Mouse (Mus musculus) kidney, embryonic 14.5 days (tissue): Measurements from ENCODE around the gene B130006D01Rik. TPM values are rescaled to one million over a fixed set of nuclear protein-coding genes. Genes with fewer than 3 reads are reported as not detected.
A peak's percentile ranks its signal among the peaks of the same experiment; 100 is the strongest.

Experiments used
- ATAC-seq: fragments of 200-750 bp; cut with Nextera tagmentation; 2 replicates; pipeline ENCODE4 v1.8.0; 2017; ENCODE audit warnings: moderate number of reproducible peaks, mild to moderate bottlenecking, moderate TSS enrichment, moderate library complexity; ENCODE audit not compliant: low FRiP score, low TSS enrichment
- H3K27ac ChIP-seq: fragments of 300-500 bp; sonication (generic); 2 replicates; pipeline ENCODE4 v1.5.1; 2014; ENCODE audit warnings: low read depth, mild to moderate bottlenecking, low read length, moderate library complexity, mixed read lengths
- H3K27me3 ChIP-seq: fragments of 300-500 bp; sonication (generic); 2 replicates; pipeline ENCODE4 v1.6.1; 2014; ENCODE audit warnings: mild to moderate bottlenecking, low read length; ENCODE audit not compliant: control insufficient read depth, insufficient read depth
- H3K36me3 ChIP-seq: fragments of 300-500 bp; sonication (generic); 2 replicates; pipeline ENCODE4 v1.6.1; 2014; ENCODE audit warnings: low read length, mixed read lengths; ENCODE audit not compliant: control insufficient read depth, insufficient read depth
- H3K4me1 ChIP-seq: fragments of 300-500 bp; sonication (generic); 2 replicates; pipeline ENCODE4 v1.6.1; 2014; ENCODE audit warnings: low read length, mixed read lengths; ENCODE audit not compliant: control insufficient read depth, insufficient read depth
- H3K4me2 ChIP-seq: fragments of 300-500 bp; sonication (generic); replicated peaks from 2 replicates; pipeline ENCODE4 v1.6.1; 2014; ENCODE audit warnings: low read depth, mild to moderate bottlenecking, low read length
- H3K4me3 ChIP-seq: fragments of 300-500 bp; sonication (generic); 2 replicates; pipeline ENCODE4 v1.5.1; 2014; ENCODE audit warnings: mild to moderate bottlenecking, low read length
- H3K9ac ChIP-seq: fragments of 300-500 bp; sonication (generic); 2 replicates; pipeline ENCODE4 v1.6.1; 2014; ENCODE audit warnings: low read depth, mild to moderate bottlenecking, low read length, moderate library complexity
- H3K9me3 ChIP-seq: fragments of 300-500 bp; sonication (generic); 2 replicates; pipeline ENCODE4 v1.6.1; 2016; ENCODE audit warnings: low read length; ENCODE audit not compliant: control insufficient read depth
- WGBS: fragments of 180-500 bp; shearing (Covaris S2); extraction: QIAGEN DNeasy Blood & Tissue Kit; methylation state at CpG from one replicate; pipeline ENCODE4 v1.1.7; 2014; 5-methylcytosine and 5-hydroxymethylcytosine counted together
- polyA plus RNA-seq: library from polyadenylated mRNA; unstranded; fragments of >200 nt; fragmentation: Nextera tagmentation; extraction: Ambion mirVana; gene quantifications from 2 replicates; pipeline ENCODE4 v1.2.1, GENCODE M21; 2014

Gene B130006D01Rik
- polyA plus RNA-seq = 1.5 and 1.6 TPM in 2 replicates

GRCm38 (mm10) chr11:95723287-95723686, at the start of gene B130006D01Rik:
Gene B130006D01Rik, plus strand, starts transcription at chr11:95723587.
- no peak within 1 kb of the TSS for H3K9ac ChIP-seq
- no peak within 1 kb of the TSS for H3K4me3 ChIP-seq
- H3K9me3 ChIP-seq = no peaks in the 10 kb centered on the region
- H3K36me3 ChIP-seq = no peaks in the 10 kb centered on the region
- no peak within 1 kb of the TSS for H3K27ac ChIP-seq
- no peak within 1 kb of the TSS for H3K4me2 ChIP-seq
- WGBS = 92% methylated on average over 5 of the region's 5 CpGs
- H3K27me3 ChIP-seq = no peaks in the 10 kb centered on the region
- ATAC-seq = no peak
- H3K4me1 ChIP-seq = no peaks in the 10 kb centered on the region

GRCm38 (mm10) chr11:95675498-95675897, 47.9 kb upstream of the B130006D01Rik start:
- 83% methylated on average over 14 of the region's 14 CpGs for WGBS
- Histone ChIP-seq H3K27ac (no peak overlapping the region), H3K4me1 (0 out of 2 replicates have a peak, but pooled peaks cover 7% of the 10 kb centered on the region), H3K4me3 (no peak overlapping the region), H3K27me3 (no peaks in the 10 kb centered on the region), H3K9me3 (no peaks in the 10 kb centered on the region), H3K36me3 (peaks cover 83% of the 10 kb centered on the region), H3K4me2 (no peak overlapping the region), H3K9ac (no peak overlapping the region)
- ATAC-seq = no peak

GRCm38 (mm10) chr11:95676307-95676706, 47.1 kb upstream of the B130006D01Rik start:
- peak; percentile 70 for ATAC-seq
- H3K4me2 ChIP-seq = no peak overlapping the region

GRCm38 (mm10) chr11:95677925-95678701, 45.3 kb upstream of the B130006D01Rik start:
- 58% methylated on average over 14 of the region's 14 CpGs for WGBS
- no peak for ATAC-seq
- Histone ChIP-seq H3K4me3 (no peak overlapping the region), H3K4me2 (no peak overlapping the region), H3K9me3 (no peaks in the 10 kb centered on the region), H3K9ac (no peak overlapping the region), H3K36me3 (peaks cover 75% of the 10 kb centered on the region), H3K27me3 (no peaks in the 10 kb centered on the region), H3K4me1 (0 out of 2 replicates have a peak, but pooled peaks cover 7% of the 10 kb centered on the region), H3K27ac (no peak overlapping the region)

More at GRCm38 (mm10) chr11:95676307-95676706, 47.1 kb upstream of the B130006D01Rik start:
- Histone ChIP-seq H3K4me1 (0 out of 2 replicates have a peak, but pooled peaks cover 7% of the 10 kb centered on the region), H3K27me3 (no peaks in the 10 kb centered on the region), H3K9me3 (no peaks in the 10 kb centered on the region), H3K9ac (no peak overlapping the region), H3K36me3 (peaks cover 83% of the 10 kb centered on the region), H3K4me3 (no peak overlapping the region), H3K27ac (peak overlapping the region; percentile 47; the same call in 1 of the 2 replicates)
- WGBS = 11% methylated on average over 6 of the region's 6 CpGs

- peaks cover 42% of the 10 kb centered on the region for H3K36me3 ChIP-seq
- no peak overlapping the region for H3K4me3 ChIP-seq
- H3K27ac ChIP-seq = no peak overlapping the region; the same call in 1 of the 2 replicates
- no peaks in the 10 kb centered on the region for H3K9me3 ChIP-seq
- peaks cover 10% of the 10 kb centered on the region; the same call in 1 of the 2 replicates for H3K4me1 ChIP-seq
- no peaks in the 10 kb centered on the region for H3K27me3 ChIP-seq
- H3K4me2 ChIP-seq = no peak overlapping the region
- ATAC-seq = no peak
- no peak overlapping the region for H3K9ac ChIP-seq
- WGBS = 43% methylated on average over 9 of the region's 9 CpGs
Observed at GRCm38 (mm10) chr11:95681995-95682601, 41.3 kb upstream of the B130006D01Rik start.

- no peak overlapping the region for H3K4me2 ChIP-seq
- no peaks in the 10 kb centered on the region for H3K9me3 ChIP-seq
- 91% methylated on average over 3 of the region's 3 CpGs for WGBS
- no peak overlapping the region for H3K27ac ChIP-seq
- no peak for ATAC-seq
- H3K27me3 ChIP-seq = no peaks in the 10 kb centered on the region
- H3K9ac ChIP-seq = no peak overlapping the region
- H3K4me1 ChIP-seq = peaks cover 10% of the 10 kb centered on the region; the same call in 1 of the 2 replicates
- H3K4me3 ChIP-seq = no peak overlapping the region
- H3K36me3 ChIP-seq = peaks cover 33% of the 10 kb centered on the region
Observed at GRCm38 (mm10) chr11:95682946-95683345, 40.4 kb upstream of the B130006D01Rik start.

GRCm38 (mm10) chr11:95686031-95686430, 37.4 kb upstream of the B130006D01Rik start:
- no peak overlapping the region for H3K4me2 ChIP-seq
- peaks cover 10% of the 10 kb centered on the region; the same call in 1 of the 2 replicates for H3K4me1 ChIP-seq
- H3K4me3 ChIP-seq = no peak overlapping the region
- no peak overlapping the region for H3K27ac ChIP-seq
- WGBS = 5% methylated on average over 4 of the region's 4 CpGs
- H3K9me3 ChIP-seq = no peaks in the 10 kb centered on the region
- H3K9ac ChIP-seq = no peak overlapping the region
- H3K36me3 ChIP-seq = peaks cover 10% of the 10 kb centered on the region
- peak; percentile 29; the same call in 1 of the 2 replicates for ATAC-seq
- no peaks in the 10 kb centered on the region for H3K27me3 ChIP-seq

- Histone ChIP-seq H3K36me3 (no peaks in the 10 kb centered on the region), H3K27me3 (no peaks in the 10 kb centered on the region), H3K9me3 (no peaks in the 10 kb centered on the region), H3K4me1 (peaks cover 10% of the 10 kb centered on the region; the same call in 1 of the 2 replicates), H3K27ac (no peak overlapping the region), H3K9ac (no peak overlapping the region), H3K4me2 (no peak overlapping the region), H3K4me3 (no peak overlapping the region)
- WGBS = 32% methylated on average over 11 of the region's 11 CpGs
- no peak for ATAC-seq
Observed at GRCm38 (mm10) chr11:95687084-95687656, 36.2 kb upstream of the B130006D01Rik start.
